Mouse (Mus musculus) urinary bladder, postnatal 10 days (tissue): Measurements from ENCODE around the gene Znrf3.
"Not testable (repeated sequence)": the region's sequence is repeated elsewhere in the genome, so short reads cannot be mapped to it uniquely, and the experiment has no call there.

Source experiments
- DNase-seq: peaks from one replicate; pipeline ENCODE4 v3.0.0; 2022; ENCODE audit warnings: low spot score

Gene Znrf3

GRCm38 (mm10) chr11:5444599-5445451 lies at the start of gene Znrf3:
Gene Znrf3 (minus strand): TSS chr11:5444847.
- peak; percentile 92 for DNase-seq

GRCm38 (mm10) chr11:5493869-5494268 lies 49.2 kb upstream of the Znrf3 start:
- DNase-seq = no peak

GRCm38 (mm10) chr11:5491912-5492311 lies 47.3 kb upstream of the Znrf3 start:
- DNase-seq = no peak

GRCm38 (mm10) chr11:5490989-5491656 lies 46.5 kb upstream of the Znrf3 start:
- DNase-seq = no peak

GRCm38 (mm10) chr11:5489433-5489832 lies 44.8 kb upstream of the Znrf3 start:
- not testable (repeated sequence) for DNase-seq

- DNase-seq = no peak
These were observed 40.8 kb upstream of the Znrf3 start for GRCm38 (mm10) chr11:5485193-5486011.

- DNase-seq = no peak
These were observed 37.9 kb upstream of the Znrf3 start for GRCm38 (mm10) chr11:5482581-5482980.

GRCm38 (mm10) chr11:5478831-5479230 lies 34.2 kb upstream of the Znrf3 start:
- DNase-seq = no peak

- no peak for DNase-seq
These were observed 33.5 kb upstream of the Znrf3 start for GRCm38 (mm10) chr11:5478193-5478592.

- DNase-seq = no peak
These were observed 32.2 kb upstream of the Znrf3 start for GRCm38 (mm10) chr11:5476806-5477205.

- not testable (repeated sequence) for DNase-seq
These were observed 31.0 kb upstream of the Znrf3 start for GRCm38 (mm10) chr11:5475556-5476118.

GRCm38 (mm10) chr11:5474130-5474529 lies 29.5 kb upstream of the Znrf3 start:
- no peak for DNase-seq

GRCm38 (mm10) chr11:5470055-5470454 lies 25.4 kb upstream of the Znrf3 start:
- no peak for DNase-seq

GRCm38 (mm10) chr11:5469084-5469483 lies 24.4 kb upstream of the Znrf3 start:
- DNase-seq = no peak

GRCm38 (mm10) chr11:5468471-5468870 lies 23.8 kb upstream of the Znrf3 start:
- DNase-seq = no peak

GRCm38 (mm10) chr11:5451923-5452322 lies 7.3 kb upstream of the Znrf3 start:
- DNase-seq = no peak

GRCm38 (mm10) chr11:5451341-5451740 lies 6.7 kb upstream of the Znrf3 start:
- DNase-seq = no peak

- no peak for DNase-seq
These were observed 6.1 kb upstream of the Znrf3 start for GRCm38 (mm10) chr11:5450701-5451100.

GRCm38 (mm10) chr11:5445452-5445953 lies 856 bp upstream of the Znrf3 start:
- no peak for DNase-seq

GRCm38 (mm10) chr11:5444234-5444598 lies 431 bp downstream of the Znrf3 start:
- DNase-seq = peak; percentile 18

GRCm38 (mm10) chr11:5443511-5444233 lies 975 bp downstream of the Znrf3 start:
- no peak for DNase-seq
